Mouse (Mus musculus): ENCODE measurements around the gene Tceal6. TPM values are rescaled to one million over a fixed set of nuclear protein-coding genes. Genes with fewer than 3 reads are reported as not detected.
"Not testable (repeated sequence)": the region's sequence is repeated elsewhere in the genome, so short reads cannot be mapped to it uniquely, and the experiment has no call there.

The Tceal6 gene
- total RNA-seq (2021): 1 to 10 TPM in 1 of 2 experiments, under 1 TPM in 1; 0.89 to 1.9 TPM
- long read RNA-seq, experiment 1, partial matches to known transcripts: 0 of 1 reads
- long read RNA-seq, experiment 1, other reads (novel, unspliced or antisense): 0 of 1 reads
- long read RNA-seq, experiment 2: 0 reads

- no peak for DNase-seq
These were observed at the start of gene Tceal6 for GRCm38 (mm10) chrX:135210436-135211221. Gene Tceal6, minus strand, starts transcription at chrX:135210687.

GRCm38 (mm10) chrX:135209773-135210435 lies 583 bp downstream of the Tceal6 start:
- not testable (repeated sequence) for DNase-seq

GRCm38 (mm10) chrX:135189924-135190323 lies 20.6 kb downstream of the Tceal6 start:
- DNase-seq: not testable (repeated sequence)

- DNase-seq: not testable (repeated sequence)
These were observed 21.8 kb downstream of the Tceal6 start for GRCm38 (mm10) chrX:135188661-135189060.

GRCm38 (mm10) chrX:135177532-135177931 lies 33.0 kb downstream of the Tceal6 start, which contains the start of gene Gm15023:
Gene Gm15023, minus strand, starts transcription at chrX:135177632.
- DNase-seq: not testable (repeated sequence)

Other genes with a start within 250 kb of the Tceal6 start
- gene Nxf2, start 245.9 kb downstream of the Tceal6 start, total RNA-seq (2021): under 1 TPM; 0.14 TPM
- 1 to 10 TPM; 1.3 to 2.5 TPM for gene Zmat1, start 201.5 kb downstream of the Tceal6 start, total RNA-seq (2021)
- not detected for gene Gm15023, start 33.1 kb downstream of the Tceal6 start, total RNA-seq (2021)
- gene Pramel3, start 91.6 kb upstream of the Tceal6 start, total RNA-seq (2021): not detected
- gene Gm5128, start 162.6 kb upstream of the Tceal6 start, total RNA-seq (2021): not detected
- not detected for gene Gm7903, start 223.1 kb upstream of the Tceal6 start, total RNA-seq (2021)

Data from gastrocnemius, postnatal 10 days (tissue).